Mouse (Mus musculus): ENCODE measurements around the gene Gm2075. TPM values are rescaled to one million over a fixed set of nuclear protein-coding genes. Genes with fewer than 3 reads are reported as not detected.
"Not testable (repeated sequence)": the region's sequence is repeated elsewhere in the genome, so short reads cannot be mapped to it uniquely, and the experiment has no call there.

The Gm2075 gene
- not detected in 2 replicates for polyA plus RNA-seq (2014; fragmentation: Nextera tagmentation; extraction: Ambion mirVana)

DNA sequence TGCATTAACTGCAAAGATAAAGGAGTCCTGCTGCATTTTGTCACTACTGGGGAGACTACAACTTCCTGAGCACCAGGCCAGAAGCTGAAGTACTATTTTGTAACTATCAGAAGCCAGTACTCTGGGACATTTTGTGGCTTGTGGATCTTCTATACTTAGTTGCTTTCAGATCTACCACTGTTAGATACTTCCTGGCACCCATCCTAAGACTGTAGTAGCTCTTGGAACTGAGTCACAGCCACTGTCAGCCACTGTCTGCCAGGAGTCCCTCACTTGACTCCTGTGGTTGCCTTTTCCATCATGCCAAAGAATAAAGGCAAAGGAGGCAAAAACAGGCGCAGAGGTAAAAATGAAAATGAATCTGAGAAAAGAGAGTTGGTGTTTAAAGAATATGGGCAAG, at the start of gene Gm2075:
Gm2075 (plus strand) TSS at position 301 of the 400 bp plus-strand sequence.
- H3K9ac ChIP-seq (ENCODE audit: low read length); DNase-seq (ENCODE audit: low spot score); H3K9me3 ChIP-seq (ENCODE audit: control insufficient read depth, low read length); H3K27ac ChIP-seq (ENCODE audit: low read depth, low read length); ATAC-seq (replicated peaks; ENCODE audit: low FRiP score); H3K36me3 ChIP-seq (ENCODE audit: control insufficient read depth, insufficient read depth, low read length); H3K4me3 ChIP-seq (ENCODE audit: low read depth, low read length); H3K4me2 ChIP-seq (ENCODE audit: low read depth, low read length, severe bottlenecking); H3K4me1 ChIP-seq (replicated peaks; ENCODE audit: control insufficient read depth, insufficient read depth, low read length); H3K27me3 ChIP-seq (ENCODE audit: control insufficient read depth, insufficient read depth, low read length): not testable (repeated sequence)
- no CpG with 5 or more reads among the region's 1 CpGs for WGBS

GRCm38 (mm10) chr12:87984000-87984399, 27.6 kb upstream of the Gm2075 start:
- H3K4me2 ChIP-seq (ENCODE audit: low read depth, low read length, severe bottlenecking): not testable (repeated sequence)

GRCm38 (mm10) chr12:88004118-88004517, 7.5 kb upstream of the Gm2075 start:
- H3K9ac ChIP-seq (ENCODE audit: low read length); H3K9me3 ChIP-seq (ENCODE audit: control insufficient read depth, low read length); H3K27me3 ChIP-seq (ENCODE audit: control insufficient read depth, insufficient read depth, low read length); H3K4me1 ChIP-seq (replicated peaks; ENCODE audit: control insufficient read depth, insufficient read depth, low read length); ATAC-seq (replicated peaks; ENCODE audit: low FRiP score); H3K36me3 ChIP-seq (ENCODE audit: control insufficient read depth, insufficient read depth, low read length); H3K4me2 ChIP-seq (ENCODE audit: low read depth, low read length, severe bottlenecking); H3K4me3 ChIP-seq (ENCODE audit: low read depth, low read length); DNase-seq (ENCODE audit: low spot score); H3K27ac ChIP-seq (ENCODE audit: low read depth, low read length): not testable (repeated sequence)
- WGBS: 81% methylated on average over 3 of the region's 3 CpGs

More at GRCm38 (mm10) chr12:87984000-87984399, 27.6 kb upstream of the Gm2075 start:
- H3K9ac ChIP-seq (ENCODE audit: low read length); ATAC-seq (replicated peaks; ENCODE audit: low FRiP score); H3K27me3 ChIP-seq (ENCODE audit: control insufficient read depth, insufficient read depth, low read length); H3K36me3 ChIP-seq (ENCODE audit: control insufficient read depth, insufficient read depth, low read length); H3K4me1 ChIP-seq (replicated peaks; ENCODE audit: control insufficient read depth, insufficient read depth, low read length); DNase-seq (ENCODE audit: low spot score); H3K27ac ChIP-seq (ENCODE audit: low read depth, low read length); H3K4me3 ChIP-seq (ENCODE audit: low read depth, low read length); H3K9me3 ChIP-seq (ENCODE audit: control insufficient read depth, low read length): not testable (repeated sequence)

- WGBS: 91% methylated on average over 2 of the region's 2 CpGs
- ATAC-seq (replicated peaks; ENCODE audit: low FRiP score); H3K4me3 ChIP-seq (ENCODE audit: low read depth, low read length); H3K9me3 ChIP-seq (ENCODE audit: control insufficient read depth, low read length); H3K4me1 ChIP-seq (replicated peaks; ENCODE audit: control insufficient read depth, insufficient read depth, low read length); H3K27ac ChIP-seq (ENCODE audit: low read depth, low read length); H3K4me2 ChIP-seq (ENCODE audit: low read depth, low read length, severe bottlenecking); DNase-seq (ENCODE audit: low spot score); H3K27me3 ChIP-seq (ENCODE audit: control insufficient read depth, insufficient read depth, low read length); H3K9ac ChIP-seq (ENCODE audit: low read length); H3K36me3 ChIP-seq (ENCODE audit: control insufficient read depth, insufficient read depth, low read length): not testable (repeated sequence)
Observed at GRCm38 (mm10) chr12:88018671-88019070, 7.0 kb downstream of the Gm2075 start, which contains the start of gene Gm6803. Gm6803 (minus strand) TSS chr12:88018771.

DNA sequence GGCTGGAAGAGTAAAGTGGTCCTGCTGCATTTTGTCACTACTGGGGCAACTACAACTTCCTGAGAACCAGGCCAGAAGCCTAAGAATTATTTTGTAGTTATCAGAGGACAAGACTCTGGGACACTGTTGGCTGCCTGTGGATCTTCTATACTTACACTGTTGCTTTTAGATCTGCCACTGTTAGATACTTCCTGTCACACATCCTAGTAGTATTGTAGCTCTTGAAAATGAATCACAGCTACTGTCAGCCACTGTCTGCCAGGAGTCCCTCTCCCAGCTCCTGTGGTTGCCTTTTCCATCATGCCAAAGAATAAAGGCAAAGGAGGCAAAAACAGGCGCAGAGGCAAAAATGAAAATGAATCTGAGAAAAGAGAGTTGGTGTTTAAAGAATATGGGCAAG, 15.1 kb downstream of the Gm2075 start, which contains the start of gene Gm2056:
Gm2056 (plus strand) TSS at position 301 of the 400 bp plus-strand sequence.
- not testable (repeated sequence) for ATAC-seq (replicated peaks; ENCODE audit: low FRiP score); H3K9me3 ChIP-seq (ENCODE audit: control insufficient read depth, low read length); H3K4me3 ChIP-seq (ENCODE audit: low read depth, low read length); H3K9ac ChIP-seq (ENCODE audit: low read length); H3K27ac ChIP-seq (ENCODE audit: low read depth, low read length); H3K4me1 ChIP-seq (replicated peaks; ENCODE audit: control insufficient read depth, insufficient read depth, low read length); H3K36me3 ChIP-seq (ENCODE audit: control insufficient read depth, insufficient read depth, low read length); DNase-seq (ENCODE audit: low spot score); H3K4me2 ChIP-seq (ENCODE audit: low read depth, low read length, severe bottlenecking); H3K27me3 ChIP-seq (ENCODE audit: control insufficient read depth, insufficient read depth, low read length)
- WGBS: 67% methylated on average over 1 of the region's 1 CpGs

DNA sequence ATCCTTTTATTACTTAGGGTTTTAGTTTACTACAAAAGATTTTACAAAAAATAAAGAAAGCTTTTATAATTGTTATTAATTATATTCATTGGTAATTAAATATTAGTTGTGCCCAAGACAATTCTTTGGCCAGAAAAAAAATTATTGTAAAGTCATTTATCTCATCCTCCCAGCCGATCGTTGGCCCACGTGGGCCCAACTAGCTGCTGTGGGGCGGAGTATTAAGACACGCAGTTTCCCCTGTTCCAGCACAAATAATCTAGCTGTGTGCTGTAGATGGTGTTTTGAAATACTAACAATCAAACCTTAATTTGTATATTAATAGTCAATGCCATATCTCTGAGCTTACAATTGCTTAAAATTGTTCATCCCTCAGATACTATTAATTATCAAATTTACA, 20.6 kb downstream of the Gm2075 start:
- not testable (repeated sequence) for ATAC-seq (replicated peaks; ENCODE audit: low FRiP score); H3K27ac ChIP-seq (ENCODE audit: low read depth, low read length); H3K4me2 ChIP-seq (ENCODE audit: low read depth, low read length, severe bottlenecking); H3K4me3 ChIP-seq (ENCODE audit: low read depth, low read length); H3K9me3 ChIP-seq (ENCODE audit: control insufficient read depth, low read length); DNase-seq (ENCODE audit: low spot score); H3K27me3 ChIP-seq (ENCODE audit: control insufficient read depth, insufficient read depth, low read length); H3K4me1 ChIP-seq (replicated peaks; ENCODE audit: control insufficient read depth, insufficient read depth, low read length); H3K36me3 ChIP-seq (ENCODE audit: control insufficient read depth, insufficient read depth, low read length); H3K9ac ChIP-seq (ENCODE audit: low read length)
- WGBS: 95% methylated on average over 5 of the region's 5 CpGs

GRCm38 (mm10) chr12:88039062-88039461, 27.4 kb downstream of the Gm2075 start:
- not testable (repeated sequence) for ATAC-seq (replicated peaks; ENCODE audit: low FRiP score); H3K4me3 ChIP-seq (ENCODE audit: low read depth, low read length); H3K4me2 ChIP-seq (ENCODE audit: low read depth, low read length, severe bottlenecking); DNase-seq (ENCODE audit: low spot score); H3K9ac ChIP-seq (ENCODE audit: low read length); H3K9me3 ChIP-seq (ENCODE audit: control insufficient read depth, low read length); H3K4me1 ChIP-seq (replicated peaks; ENCODE audit: control insufficient read depth, insufficient read depth, low read length); H3K27ac ChIP-seq (ENCODE audit: low read depth, low read length); H3K27me3 ChIP-seq (ENCODE audit: control insufficient read depth, insufficient read depth, low read length); H3K36me3 ChIP-seq (ENCODE audit: control insufficient read depth, insufficient read depth, low read length)

DNA sequence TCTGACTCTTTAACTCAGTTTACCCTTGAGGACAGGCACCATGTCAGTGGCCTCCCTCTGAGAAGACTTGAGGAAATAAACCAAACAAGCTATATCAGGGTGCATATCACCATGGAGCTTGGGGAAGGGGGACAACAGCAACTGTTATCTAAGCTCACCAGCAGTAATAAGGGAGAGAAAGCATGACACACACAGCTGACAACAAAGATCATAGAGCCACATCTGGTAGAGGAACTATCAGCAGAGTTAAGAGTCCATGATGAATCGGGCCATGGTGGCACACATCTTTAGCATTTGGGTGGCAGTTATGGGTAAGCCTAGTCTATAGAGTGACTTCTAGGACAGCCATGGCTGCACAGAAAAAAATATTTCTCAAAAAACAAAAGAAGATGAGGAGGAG, 28.1 kb downstream of the Gm2075 start:
- H3K36me3 ChIP-seq (ENCODE audit: control insufficient read depth, insufficient read depth, low read length); ATAC-seq (replicated peaks; ENCODE audit: low FRiP score); H3K4me3 ChIP-seq (ENCODE audit: low read depth, low read length); H3K9ac ChIP-seq (ENCODE audit: low read length); H3K27ac ChIP-seq (ENCODE audit: low read depth, low read length); DNase-seq (ENCODE audit: low spot score); H3K4me2 ChIP-seq (ENCODE audit: low read depth, low read length, severe bottlenecking); H3K4me1 ChIP-seq (replicated peaks; ENCODE audit: control insufficient read depth, insufficient read depth, low read length); H3K27me3 ChIP-seq (ENCODE audit: control insufficient read depth, insufficient read depth, low read length); H3K9me3 ChIP-seq (ENCODE audit: control insufficient read depth, low read length): not testable (repeated sequence)
- 100% methylated on average over 1 of the region's 1 CpGs for WGBS

DNA sequence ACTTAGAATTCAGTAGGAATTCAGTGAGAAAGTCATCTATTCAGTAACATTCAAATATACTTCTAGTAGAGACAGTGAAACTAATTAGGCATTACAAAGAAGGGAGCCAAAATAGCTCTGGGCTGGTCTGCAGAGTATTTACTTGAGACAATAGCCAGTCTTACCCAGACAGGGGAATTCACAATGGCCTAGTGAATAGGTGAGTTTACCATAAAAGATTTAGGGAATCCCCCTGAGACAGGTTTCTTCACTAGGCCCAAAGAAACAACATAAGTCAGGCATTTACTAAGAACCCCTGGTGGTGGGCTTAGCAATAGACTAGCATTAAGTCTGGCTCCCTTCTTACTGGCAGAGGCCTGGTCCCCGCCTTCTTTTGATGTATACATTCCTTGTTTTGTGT, 33.6 kb downstream of the Gm2075 start:
- ATAC-seq (replicated peaks; ENCODE audit: low FRiP score): not testable (repeated sequence)

More for the DNA sequence above, 33.6 kb downstream of the Gm2075 start:
- not testable (repeated sequence) for H3K4me2 ChIP-seq (ENCODE audit: low read depth, low read length, severe bottlenecking); H3K4me1 ChIP-seq (replicated peaks; ENCODE audit: control insufficient read depth, insufficient read depth, low read length); H3K27ac ChIP-seq (ENCODE audit: low read depth, low read length); H3K4me3 ChIP-seq (ENCODE audit: low read depth, low read length); H3K36me3 ChIP-seq (ENCODE audit: control insufficient read depth, insufficient read depth, low read length); H3K27me3 ChIP-seq (ENCODE audit: control insufficient read depth, insufficient read depth, low read length); DNase-seq (ENCODE audit: low spot score); H3K9ac ChIP-seq (ENCODE audit: low read length); H3K9me3 ChIP-seq (ENCODE audit: control insufficient read depth, low read length)
- WGBS: 42% methylated on average over 1 of the region's 1 CpGs

Data from forebrain, embryonic 11.5 days (tissue).